Mouse (Mus musculus): Measurements from ENCODE around the gene Col25a1. TPM values are rescaled to one million over a fixed set of nuclear protein-coding genes. Genes with fewer than 3 reads are reported as not detected.

Gene Col25a1
- polyA plus RNA-seq (2017; shearing (Covaris generic)), result not detected

DNA sequence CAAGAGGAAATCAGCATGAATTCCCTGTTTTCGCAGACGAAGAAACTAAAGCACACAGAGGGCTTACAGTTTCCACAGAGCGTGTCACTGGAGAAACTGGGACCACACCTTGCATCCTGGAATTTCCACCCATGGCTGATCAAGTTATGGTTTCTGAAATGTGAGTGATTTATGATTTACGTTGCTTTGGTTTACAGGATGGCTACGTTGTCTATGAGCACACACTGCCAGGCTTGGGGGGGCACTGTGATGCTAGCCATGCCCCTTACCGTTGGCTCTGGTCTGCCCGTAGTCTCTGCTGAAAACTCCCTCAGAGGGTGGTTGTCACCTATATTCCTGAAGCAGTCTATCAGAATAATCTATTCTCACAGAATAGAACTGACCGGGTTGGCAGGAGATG is at the start of gene Col25a1:
Gene Col25a1, plus strand, starts transcription at position 301 of the 400 bp plus-strand sequence.
- ATAC-seq, result no peak

DNA sequence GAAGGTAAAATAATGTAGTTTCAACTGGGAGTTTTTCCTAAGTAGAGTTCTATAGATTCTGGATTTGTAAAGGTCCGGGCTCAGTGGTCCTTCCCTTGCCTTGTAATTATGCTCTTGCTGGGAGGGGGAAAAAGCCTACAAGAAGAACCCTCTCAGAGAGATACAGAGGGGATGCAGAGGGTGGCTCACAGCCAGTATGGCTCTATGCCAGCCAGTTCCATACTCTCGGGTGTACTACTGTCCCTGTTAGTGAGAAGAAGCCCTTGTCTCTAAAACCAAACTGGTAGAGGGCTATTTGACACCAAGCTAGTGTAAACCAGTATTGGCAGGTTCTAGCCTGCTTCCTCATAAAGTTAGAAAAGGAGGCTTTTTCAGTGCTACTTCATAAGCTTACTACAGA is 48.0 kb upstream of the Col25a1 start:
- no peak for ATAC-seq

DNA sequence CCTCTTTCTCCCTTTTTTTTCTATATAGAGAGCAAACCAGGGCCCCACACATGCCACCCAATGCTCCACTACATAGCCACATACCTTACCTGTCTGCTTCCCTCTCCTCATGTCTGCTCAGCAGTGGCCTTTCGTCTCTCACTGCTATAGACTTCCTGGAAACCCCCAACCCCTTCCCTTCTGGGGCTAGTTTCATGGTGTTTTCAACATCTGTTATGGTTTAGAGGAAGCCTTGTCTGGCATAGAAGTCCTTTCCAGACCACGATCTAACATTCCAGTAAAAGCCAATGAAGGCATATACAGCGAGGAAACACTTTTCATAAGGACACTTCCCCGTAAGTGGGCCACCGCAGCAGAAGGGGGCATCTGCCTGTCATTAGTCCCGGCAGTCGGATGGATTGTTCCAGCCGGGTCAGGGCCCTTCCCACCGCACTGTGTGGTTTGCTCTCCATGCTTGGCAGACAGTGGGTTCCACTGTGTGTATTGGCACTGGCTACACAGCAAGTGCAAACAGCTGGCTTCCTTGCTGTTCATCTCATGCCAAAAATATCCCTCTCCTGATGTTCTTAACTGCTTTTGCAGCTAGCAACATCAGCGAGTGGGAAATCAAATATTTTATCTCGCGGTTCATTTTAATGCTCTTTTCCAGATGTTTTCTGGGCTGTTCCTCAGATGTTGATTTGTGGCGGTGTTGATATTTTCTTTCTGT is 44.8 kb upstream of the Col25a1 start:
- no peak for ATAC-seq

DNA sequence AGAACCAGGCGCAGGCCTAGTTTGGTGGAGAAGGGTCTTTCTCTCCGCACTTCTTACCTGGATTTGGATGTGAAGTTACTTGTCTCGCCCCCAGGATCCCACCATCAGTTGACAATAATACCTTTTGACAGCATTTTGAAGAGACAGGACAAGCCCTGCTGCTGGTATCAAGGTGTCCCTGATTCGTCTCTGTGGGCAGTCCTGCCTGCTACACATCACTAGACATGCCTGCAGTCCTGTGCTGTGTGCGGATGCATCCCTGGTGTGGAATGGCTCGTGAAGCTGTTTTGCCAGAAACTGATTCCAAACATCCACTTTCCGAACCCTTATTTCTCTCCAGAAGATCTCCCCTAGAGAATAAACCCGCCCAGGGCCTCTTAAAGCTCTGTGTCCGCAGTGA is 43.8 kb upstream of the Col25a1 start:
- no peak for ATAC-seq

DNA sequence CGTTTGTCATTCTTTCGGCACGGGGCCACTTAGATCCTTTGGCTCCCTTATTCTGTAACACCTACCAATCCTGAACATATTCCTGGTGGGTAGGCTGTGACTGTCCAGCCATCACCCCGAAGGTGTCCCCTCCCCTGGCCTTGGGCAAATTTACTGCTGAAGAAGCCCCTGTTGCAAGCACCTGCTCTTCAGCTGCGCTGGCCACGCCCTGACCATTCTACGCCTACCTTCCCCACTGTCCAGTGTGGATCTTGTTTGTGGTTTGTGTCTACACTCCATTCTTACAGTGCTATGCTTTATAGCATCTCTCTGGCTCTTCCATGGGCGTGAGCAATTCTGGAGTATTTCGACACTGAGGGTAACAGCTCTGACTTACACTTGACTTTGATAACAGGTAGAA is 42.6 kb upstream of the Col25a1 start:
- no peak for ATAC-seq

DNA sequence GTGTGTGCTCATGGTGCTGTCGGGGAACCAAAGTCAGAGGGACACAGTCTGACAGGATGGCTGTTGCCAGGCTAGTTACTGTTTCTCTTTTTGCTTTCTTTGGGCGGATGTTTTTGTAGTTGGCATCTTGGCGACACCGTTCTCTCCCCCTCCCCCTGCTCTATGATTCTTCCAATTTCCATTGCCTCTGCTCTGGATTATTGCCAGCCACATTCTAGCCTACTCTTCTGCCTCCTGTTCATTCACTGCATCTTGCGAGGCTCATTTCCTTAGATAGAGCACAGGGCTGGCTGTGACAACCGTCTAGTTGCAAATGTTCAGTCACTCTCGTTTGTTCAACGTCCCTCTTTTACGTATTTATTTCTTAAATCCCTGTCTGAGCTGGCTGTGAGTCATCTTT is 40.8 kb upstream of the Col25a1 start:
- ATAC-seq, result no peak

DNA sequence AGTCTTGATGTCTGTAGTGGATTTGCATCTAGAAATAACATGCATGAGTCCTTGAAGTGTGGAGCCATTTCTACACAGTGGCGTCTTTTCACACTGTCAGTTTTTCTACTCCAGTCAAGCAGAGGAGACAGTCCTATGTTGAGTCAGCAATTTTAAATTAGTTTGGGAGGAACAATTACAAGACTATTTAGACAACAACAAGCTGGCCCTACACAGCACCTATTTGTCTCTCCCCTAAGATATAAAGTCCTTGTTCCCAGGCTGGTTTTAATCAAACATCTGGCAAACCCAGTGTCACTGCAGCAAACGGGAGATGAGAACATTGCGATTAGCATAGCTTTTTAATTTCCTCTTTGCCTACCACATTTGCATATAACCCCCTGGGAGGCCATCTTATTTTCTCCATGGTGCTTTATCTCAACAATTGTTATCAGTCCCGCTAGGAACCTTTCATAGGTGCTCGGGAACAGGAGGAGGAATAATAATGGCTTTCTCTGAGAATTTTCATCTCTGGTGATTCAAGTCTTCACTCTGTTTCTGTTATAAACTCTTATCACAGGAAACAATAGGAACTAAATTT is 37.1 kb upstream of the Col25a1 start:
- no peak for ATAC-seq

DNA sequence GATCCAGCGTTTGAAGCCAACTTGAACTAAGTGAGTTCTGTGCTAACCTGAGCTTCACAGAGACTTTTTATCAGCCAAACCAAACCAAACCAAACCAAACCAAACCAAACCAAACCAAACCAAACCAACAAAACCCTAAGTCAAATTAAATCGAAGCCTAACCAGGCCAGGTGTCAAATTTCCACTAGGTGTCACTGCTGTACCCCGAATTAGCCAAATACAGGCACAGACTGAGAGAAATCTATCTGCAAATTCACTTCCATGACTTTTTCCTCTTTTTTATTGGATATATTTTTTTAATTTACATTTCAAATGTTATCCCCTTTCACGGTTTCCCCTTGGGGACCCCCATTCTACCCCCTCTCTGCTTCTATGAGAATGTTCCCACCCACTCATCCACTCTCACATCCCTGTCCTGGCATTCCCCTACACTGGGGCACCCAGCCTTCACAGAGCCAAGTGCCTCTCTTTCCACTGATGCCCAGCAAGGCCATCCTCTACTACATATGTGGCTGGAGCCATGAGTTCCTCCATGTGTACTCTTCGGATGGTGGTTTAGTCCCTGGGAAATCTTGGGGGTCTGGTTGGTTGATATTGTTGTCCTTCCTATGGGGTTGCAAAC is 36.0 kb upstream of the Col25a1 start:
- ATAC-seq, result no peak

DNA sequence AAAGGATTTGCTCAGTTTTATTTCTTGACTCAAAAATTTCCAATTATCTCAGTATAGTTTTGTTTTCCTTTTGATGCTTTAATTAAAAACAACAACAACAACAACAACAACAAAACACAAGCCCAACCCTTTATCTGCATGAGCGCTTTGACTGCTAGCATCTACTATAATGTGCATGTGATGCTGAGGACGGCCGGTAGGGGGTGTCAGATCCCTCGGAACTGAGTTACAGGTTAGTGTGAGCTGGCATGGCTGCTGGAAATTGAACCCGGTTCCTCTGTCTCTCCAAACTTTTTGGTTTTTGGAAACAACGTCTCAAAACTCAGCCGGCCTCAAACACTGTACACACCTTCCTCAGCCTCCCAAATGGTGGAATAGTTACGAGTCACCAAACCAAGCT is 27.8 kb upstream of the Col25a1 start:
- ATAC-seq, result no peak

DNA sequence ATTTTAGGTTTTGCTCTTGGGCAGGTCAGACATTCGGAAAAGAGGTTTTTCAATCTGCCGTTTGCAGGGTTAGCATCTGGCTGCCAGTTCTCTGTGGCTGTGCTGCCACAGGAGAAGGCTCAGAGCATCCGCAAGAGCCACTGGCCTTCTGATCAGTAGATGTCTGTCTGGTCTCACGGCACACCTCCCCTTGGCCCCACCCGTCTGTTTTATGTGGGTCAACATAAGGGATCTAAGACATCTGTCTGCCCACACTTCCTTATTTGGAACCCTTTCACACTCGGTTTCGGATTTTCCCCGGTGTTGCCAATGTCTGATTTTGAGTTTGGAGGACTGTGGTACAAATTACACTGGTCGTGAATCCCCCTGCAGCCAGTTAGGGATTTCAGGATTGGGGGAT is 26.8 kb upstream of the Col25a1 start:
- no peak for ATAC-seq

DNA sequence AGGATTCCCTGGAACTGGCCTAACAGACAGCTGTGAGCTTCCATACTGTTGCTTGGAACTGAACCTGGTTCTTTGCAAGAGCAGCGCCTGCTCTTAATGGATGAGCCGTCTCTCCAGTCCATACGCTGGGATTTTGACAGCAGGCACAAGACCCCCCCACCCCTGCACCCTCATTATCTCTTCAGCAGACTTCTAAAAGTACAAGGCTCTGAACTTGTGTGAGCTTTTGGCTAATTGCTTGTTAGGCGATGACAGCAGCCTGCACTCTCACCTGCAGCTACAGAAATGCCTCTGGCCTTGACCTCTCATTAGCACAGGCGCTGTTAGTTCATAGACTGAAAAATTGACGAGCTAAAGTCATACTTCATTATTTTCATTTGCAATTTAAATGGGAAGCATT is 14.4 kb upstream of the Col25a1 start:
- no peak for ATAC-seq

DNA sequence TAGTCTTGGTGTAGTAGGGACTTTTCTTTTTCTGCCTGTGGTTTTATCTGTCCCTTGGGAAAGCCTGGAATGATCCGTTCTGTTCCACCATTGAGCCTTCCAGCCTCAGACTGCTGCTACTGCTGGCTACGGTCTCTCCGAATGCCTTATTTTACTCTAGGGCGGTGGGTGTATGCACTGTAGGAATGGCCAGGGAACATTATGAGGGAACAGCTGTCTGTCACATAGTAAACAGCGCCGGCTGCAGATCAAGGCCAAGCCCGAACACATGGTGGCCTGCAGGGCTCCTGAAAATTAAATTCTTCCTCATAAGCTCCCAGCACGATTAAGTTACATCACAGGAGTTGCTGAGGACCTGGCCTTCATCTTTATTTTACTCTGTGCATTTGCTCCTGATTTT is 3.5 kb upstream of the Col25a1 start:
- ATAC-seq, result no peak

DNA sequence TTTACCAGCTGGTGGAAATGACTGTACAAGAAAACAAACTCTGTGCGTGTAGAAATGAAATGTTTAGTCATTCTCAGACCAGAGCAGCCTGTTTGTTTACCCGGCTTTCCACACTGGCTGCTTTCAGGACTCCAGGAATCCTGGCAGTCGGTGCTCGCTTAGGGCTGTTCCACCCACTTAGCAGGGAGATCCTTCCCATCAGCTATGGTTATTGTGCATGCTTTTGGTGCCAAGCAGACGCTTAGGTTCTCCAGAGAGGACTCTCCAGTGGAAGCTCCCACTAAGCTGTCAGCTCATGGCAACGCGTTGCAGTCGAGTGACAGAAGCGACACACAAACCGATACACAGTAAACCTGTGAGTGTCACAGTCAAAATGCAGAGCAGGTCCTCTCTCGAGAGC is 2.7 kb upstream of the Col25a1 start:
- ATAC-seq, result no peak

DNA sequence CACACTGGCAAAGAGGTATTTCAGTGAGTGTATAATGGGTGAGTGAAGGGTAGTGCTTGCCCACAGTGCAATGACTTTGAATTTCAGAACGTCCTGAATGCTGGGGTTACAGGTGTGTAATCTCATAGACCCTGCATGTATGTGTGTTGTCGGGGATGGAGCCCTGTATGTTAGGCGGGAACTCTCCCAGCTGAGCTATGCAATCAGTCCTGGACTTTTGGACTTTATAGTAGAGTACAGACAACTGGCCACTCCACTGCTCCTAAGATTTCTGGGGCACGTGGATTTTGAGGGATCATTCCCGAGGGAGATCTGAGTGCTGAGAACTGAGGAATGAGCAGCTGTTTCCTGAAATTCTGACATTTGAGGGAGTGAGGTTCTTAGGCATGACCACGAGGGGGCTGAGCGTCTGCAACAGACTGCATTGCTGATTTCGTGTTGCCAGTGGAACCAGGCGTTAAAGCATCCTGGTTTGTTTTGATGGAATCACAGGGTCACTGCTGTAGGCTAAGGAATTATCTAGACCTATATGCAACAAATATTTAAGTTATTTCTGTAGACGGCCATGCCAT is 1.6 kb upstream of the Col25a1 start:
- no peak for ATAC-seq

DNA sequence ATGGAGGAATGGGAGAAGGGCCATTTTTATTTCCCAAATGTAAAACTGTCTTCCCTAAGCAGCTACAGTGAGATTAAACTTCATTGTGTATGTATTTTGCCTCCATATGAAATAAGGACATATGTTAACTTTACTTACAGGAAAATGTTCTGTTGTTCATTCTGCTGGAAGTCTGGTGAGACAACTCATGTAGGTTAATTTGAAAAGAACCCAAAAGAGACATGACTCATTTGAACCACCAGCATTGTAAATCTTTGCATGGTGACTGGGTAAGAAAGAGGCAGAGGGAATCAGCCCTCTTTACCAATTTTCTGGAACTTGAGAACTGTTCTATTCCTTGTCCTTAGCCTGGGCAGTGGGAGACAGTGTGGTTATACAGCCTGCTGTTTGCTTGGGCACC is 5.9 kb downstream of the Col25a1 start:
- no peak for ATAC-seq

DNA sequence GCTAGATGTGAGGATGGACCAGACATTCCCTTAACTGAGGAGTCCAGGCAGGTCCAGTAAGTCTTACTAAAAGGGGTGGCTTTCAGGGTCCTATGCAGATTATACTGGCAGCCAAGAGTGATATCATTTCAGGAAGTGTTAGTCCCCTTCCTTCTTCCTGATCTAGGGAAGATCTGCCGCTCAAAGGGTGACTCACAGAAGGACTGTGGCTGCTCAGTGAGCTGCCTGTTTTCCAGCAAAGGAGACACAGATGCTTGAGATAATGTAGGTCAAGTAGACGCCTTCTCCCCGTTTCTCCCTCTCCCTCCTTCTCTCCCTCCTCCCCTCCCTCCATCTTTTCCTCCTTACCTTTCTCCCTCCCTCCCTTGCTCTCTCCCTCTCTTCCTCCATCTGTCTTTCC is 6.3 kb downstream of the Col25a1 start:
- no peak for ATAC-seq

DNA sequence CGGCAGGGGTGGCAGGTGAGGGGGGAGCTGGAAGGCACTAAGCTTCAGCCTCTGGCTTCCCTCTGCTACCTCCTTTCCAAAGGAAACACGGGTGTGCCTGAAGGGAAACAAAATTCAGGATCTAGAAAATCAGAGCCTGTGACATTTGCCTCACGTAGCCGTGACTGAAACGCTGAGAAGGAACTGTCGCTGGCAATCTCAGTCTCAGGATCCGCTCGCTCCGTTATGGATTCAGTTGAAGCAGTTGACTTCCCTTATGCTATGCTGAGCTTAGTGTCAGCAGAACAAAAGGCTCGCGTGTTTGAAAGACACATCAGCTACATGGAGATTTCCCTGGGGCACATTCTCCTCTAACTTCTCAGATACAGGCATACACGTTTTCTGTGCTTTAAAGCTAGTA is 14.6 kb downstream of the Col25a1 start:
- ATAC-seq, result no peak

DNA sequence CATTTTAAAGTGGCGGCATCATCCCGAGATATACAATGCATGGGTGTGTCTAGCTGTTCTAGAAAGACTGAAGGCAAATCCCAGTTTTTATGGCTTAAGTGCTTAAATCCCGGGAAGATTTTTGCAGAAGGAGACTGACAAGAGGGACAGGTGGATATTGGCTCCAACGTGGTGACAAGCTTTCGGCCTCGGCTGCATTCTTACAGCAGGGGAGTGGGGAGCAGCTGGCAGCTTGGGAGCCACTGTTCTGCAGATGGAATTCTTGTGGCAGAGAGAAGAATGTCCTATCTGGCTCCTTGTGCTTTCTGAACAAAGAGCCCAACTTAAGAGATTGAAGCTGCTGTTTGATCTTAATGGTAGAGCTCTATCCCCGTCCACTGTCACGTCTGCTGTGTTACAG is 16.5 kb downstream of the Col25a1 start:
- ATAC-seq, result no peak

DNA sequence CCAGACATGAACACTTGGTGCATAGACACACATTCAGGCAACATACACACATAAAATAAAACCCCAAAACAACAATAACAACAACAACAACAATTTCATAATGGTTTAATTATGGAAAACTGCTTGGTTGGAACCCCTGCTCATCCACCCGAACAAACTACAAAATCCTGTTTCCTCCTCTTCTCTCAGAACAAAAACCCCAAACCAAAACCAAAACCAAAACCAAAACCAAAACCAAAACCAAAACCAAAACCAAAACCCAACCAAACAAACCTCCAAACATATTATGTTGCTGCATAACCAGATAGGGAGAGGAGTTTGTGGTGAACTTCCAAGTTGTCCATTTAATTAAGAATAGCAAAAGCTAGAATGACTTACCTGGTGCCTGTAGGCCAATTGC is 17.9 kb downstream of the Col25a1 start:
- no peak for ATAC-seq

DNA sequence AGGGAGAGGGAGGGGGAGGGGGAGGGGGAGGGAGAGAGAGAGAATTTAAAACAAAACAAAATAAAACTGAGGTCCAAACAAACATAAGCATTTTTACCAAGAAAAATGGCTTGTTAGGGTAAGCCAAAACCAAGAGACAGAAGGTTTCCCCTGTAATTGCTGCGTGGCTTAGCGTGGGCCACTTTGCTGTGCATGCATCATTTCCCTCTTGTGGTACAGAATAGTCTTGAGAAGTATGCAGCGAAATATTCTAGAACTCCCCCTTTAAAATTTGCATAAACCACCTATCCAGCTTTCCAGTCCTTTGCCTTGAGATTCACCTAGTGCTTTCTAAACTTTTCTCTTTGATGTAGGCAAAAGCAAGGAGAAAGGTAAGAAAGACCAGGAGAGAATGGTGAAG is 21.8 kb downstream of the Col25a1 start:
- no peak for ATAC-seq

DNA sequence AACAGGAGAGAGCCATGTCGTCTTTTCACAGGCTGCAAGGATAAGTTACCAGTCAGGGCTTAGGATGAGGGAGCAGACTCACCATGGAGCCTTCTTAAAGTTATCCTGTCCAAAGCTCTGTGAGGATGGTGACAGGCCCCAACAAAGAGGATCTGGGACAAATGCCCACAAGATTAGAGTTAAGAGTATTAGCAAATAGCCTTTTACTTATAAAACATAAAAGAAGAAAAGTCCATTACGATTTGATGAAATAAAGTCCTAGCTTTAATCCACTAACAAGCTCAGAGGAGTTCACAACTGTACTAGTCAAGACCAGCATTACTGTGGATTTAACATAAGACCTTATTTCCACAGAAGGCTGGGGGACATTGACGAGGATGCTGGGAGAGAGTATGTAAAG is 26.2 kb downstream of the Col25a1 start:
- no peak for ATAC-seq

DNA sequence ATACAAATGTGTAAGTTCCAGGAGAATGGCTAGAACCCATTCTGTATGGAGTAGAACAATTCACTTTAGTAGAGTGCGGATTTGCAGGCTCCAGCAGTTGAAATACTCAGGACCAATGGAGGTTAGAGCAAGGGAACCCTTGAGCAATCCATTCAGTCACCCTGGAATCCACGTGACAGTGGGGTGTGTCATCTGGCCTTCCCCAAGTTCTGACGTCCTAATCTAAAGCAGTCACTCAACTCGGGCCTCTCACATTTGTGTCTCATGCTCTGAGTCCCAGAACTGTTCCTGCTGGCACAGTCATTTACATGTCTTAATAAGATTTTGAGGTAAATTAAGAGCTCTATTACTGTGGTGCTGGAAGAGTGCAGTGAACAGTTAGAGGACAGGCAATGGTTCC is 28.6 kb downstream of the Col25a1 start:
- ATAC-seq, result no peak

DNA sequence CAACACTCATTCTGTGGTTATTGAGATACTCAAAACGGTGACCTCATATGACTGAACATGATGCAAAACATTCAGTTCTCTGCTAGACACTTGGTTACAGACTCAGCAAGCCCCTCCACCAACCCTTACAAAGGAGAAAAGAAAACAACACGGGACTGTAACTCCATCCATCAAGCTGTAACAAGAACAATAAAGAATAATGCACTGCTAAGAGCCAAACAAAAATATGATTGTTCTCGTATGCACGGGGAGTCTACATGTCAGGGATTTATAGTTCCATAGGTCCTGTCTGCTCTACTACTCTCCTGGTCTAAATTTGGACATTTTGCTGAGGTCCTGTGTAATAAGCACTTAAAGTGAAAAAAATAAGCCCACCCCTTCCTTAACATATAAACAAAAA is 29.6 kb downstream of the Col25a1 start:
- ATAC-seq, result no peak

DNA sequence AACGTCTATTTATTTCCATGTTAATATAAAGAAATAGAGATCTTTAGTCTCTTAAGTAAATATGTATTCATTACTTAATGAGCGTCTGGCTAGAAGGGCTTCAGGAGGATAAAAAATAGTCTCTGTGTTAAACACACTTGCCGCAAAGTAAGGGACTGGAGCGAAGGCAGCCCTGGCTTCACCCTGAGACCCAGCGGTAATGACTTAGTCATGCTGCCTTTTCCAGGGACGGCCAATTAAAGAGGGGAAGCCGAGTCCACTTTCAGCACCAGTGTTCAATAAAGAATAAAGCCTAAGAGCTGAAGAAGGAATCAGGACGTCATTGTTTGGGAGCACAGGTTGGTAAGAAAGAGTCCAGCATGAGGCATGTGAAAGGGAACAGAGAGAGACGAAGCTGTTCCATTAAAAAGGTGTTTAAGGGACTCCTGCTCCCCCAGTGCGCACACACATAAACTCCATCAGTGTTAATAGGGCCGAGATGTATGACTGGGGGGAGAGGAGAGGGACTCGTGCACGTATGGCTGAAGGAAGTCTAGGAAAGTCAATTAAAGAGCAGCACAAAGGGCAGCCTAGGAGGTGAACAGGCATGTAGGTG is 30.1 kb downstream of the Col25a1 start:
- no peak for ATAC-seq
